Mouse (Mus musculus): ENCODE results near the gene Fancc. TPM values are rescaled to one million over a fixed set of nuclear protein-coding genes. Genes with fewer than 3 reads are reported as not detected.

Gene Fancc
- polyA plus RNA-seq, 1 experiment from 2014 or later = 17.8 TPM

GRCm38 (mm10) chr13:63294359-63295193, 202.5 kb downstream of the Fancc start:
- Histone ChIP-seq H3K27me3 (replicated peaks) (no peaks in the 10 kb centered on the region), H3K36me3 (peaks cover 31% of the 10 kb centered on the region), H3K4me2 (no peak overlapping the region), H3K27ac (peak overlapping the region; percentile 42), H3K4me1 (peaks cover 19% of the 10 kb centered on the region), H3K9ac (no peak overlapping the region), H3K9me3 (no peaks in the 10 kb centered on the region), H3K4me3 (replicated peaks) (no peak overlapping the region)
- peak; percentile 44; the same call in 1 of the 2 replicates for ATAC-seq (ENCODE audit: insufficient read depth, low FRiP score, low read depth)
- WGBS = 43% methylated on average over 15 of the region's 15 CpGs

- Histone ChIP-seq H3K27me3 (replicated peaks) (no peaks in the 10 kb centered on the region), H3K9ac (no peak overlapping the region), H3K4me3 (replicated peaks) (no peak overlapping the region), H3K27ac (peak overlapping the region; percentile 42), H3K4me2 (no peak overlapping the region), H3K9me3 (no peaks in the 10 kb centered on the region), H3K4me1 (peaks cover 21% of the 10 kb centered on the region), H3K36me3 (peaks cover 26% of the 10 kb centered on the region)
- ATAC-seq (ENCODE audit: insufficient read depth, low FRiP score, low read depth) = no peak
- WGBS = 77% methylated on average over 3 of the region's 3 CpGs
Observed at GRCm38 (mm10) chr13:63293647-63294046, 203.4 kb downstream of the Fancc start.

- H3K4me2 ChIP-seq = no peak overlapping the region
- H3K27ac ChIP-seq = no peak overlapping the region
- H3K36me3 ChIP-seq = peaks cover 15% of the 10 kb centered on the region
- 94% methylated on average over 6 of the region's 6 CpGs for WGBS
- no peak overlapping the region for H3K9ac ChIP-seq
- no peaks in the 10 kb centered on the region for H3K27me3 ChIP-seq (replicated peaks)
- peaks cover 23% of the 10 kb centered on the region for H3K4me1 ChIP-seq
- H3K4me3 ChIP-seq (replicated peaks) = no peak overlapping the region
- no peak for ATAC-seq (ENCODE audit: insufficient read depth, low FRiP score, low read depth)
- no peaks in the 10 kb centered on the region for H3K9me3 ChIP-seq
Observed at GRCm38 (mm10) chr13:63291016-63291415, 206.1 kb downstream of the Fancc start.

- Histone ChIP-seq H3K9ac (no peak overlapping the region), H3K4me3 (replicated peaks) (no peak overlapping the region), H3K4me1 (peaks cover 24% of the 10 kb centered on the region), H3K4me2 (no peak overlapping the region), H3K9me3 (no peaks in the 10 kb centered on the region), H3K27me3 (replicated peaks) (no peaks in the 10 kb centered on the region), H3K36me3 (peaks cover 17% of the 10 kb centered on the region), H3K27ac (no peak overlapping the region)
- ATAC-seq (ENCODE audit: insufficient read depth, low FRiP score, low read depth) = no peak
- 86% methylated on average over 4 of the region's 4 CpGs for WGBS
Observed at GRCm38 (mm10) chr13:63290126-63290525, 207.0 kb downstream of the Fancc start.

GRCm38 (mm10) chr13:63289687-63290086, 207.4 kb downstream of the Fancc start:
- no peak overlapping the region for H3K9ac ChIP-seq
- H3K9me3 ChIP-seq = no peaks in the 10 kb centered on the region
- no peak overlapping the region for H3K4me2 ChIP-seq
- H3K36me3 ChIP-seq = peaks cover 22% of the 10 kb centered on the region
- no peaks in the 10 kb centered on the region for H3K27me3 ChIP-seq (replicated peaks)
- no peak overlapping the region for H3K4me3 ChIP-seq (replicated peaks)
- no peak overlapping the region for H3K27ac ChIP-seq
- peaks cover 23% of the 10 kb centered on the region for H3K4me1 ChIP-seq
- 63% methylated on average over 5 of the region's 5 CpGs for WGBS
- ATAC-seq (ENCODE audit: insufficient read depth, low FRiP score, low read depth) = no peak

- no peak for ATAC-seq (ENCODE audit: insufficient read depth, low FRiP score, low read depth)
- Histone ChIP-seq H3K36me3 (peaks cover 22% of the 10 kb centered on the region), H3K27me3 (replicated peaks) (no peaks in the 10 kb centered on the region), H3K27ac (peak overlapping the region; percentile 51; the same call in 1 of the 2 replicates), H3K9ac (no peak overlapping the region), H3K4me2 (no peak overlapping the region), H3K4me1 (0 out of 2 replicates have a peak, but pooled peaks cover 17% of the 10 kb centered on the region), H3K9me3 (no peaks in the 10 kb centered on the region), H3K4me3 (replicated peaks) (no peak overlapping the region)
- WGBS = 50% methylated on average over 4 of the region's 4 CpGs
Observed at GRCm38 (mm10) chr13:63289152-63289551, 207.9 kb downstream of the Fancc start.

- H3K4me1 ChIP-seq = peaks cover 11% of the 10 kb centered on the region; the same call in 1 of the 2 replicates
- no peaks in the 10 kb centered on the region for H3K27me3 ChIP-seq (replicated peaks)
- no peaks in the 10 kb centered on the region for H3K9me3 ChIP-seq
- 76% methylated on average over 11 of the region's 11 CpGs for WGBS
- H3K4me3 ChIP-seq (replicated peaks) = no peak overlapping the region
- H3K36me3 ChIP-seq = peaks cover 35% of the 10 kb centered on the region
- no peak for ATAC-seq (ENCODE audit: insufficient read depth, low FRiP score, low read depth)
- no peak overlapping the region for H3K27ac ChIP-seq
- no peak overlapping the region for H3K9ac ChIP-seq
- H3K4me2 ChIP-seq = no peak overlapping the region
Observed at GRCm38 (mm10) chr13:63286483-63287102, 210.5 kb downstream of the Fancc start.

- H3K4me1 ChIP-seq = peaks cover 21% of the 10 kb centered on the region; the same call in 1 of the 2 replicates
- peaks cover 35% of the 10 kb centered on the region for H3K36me3 ChIP-seq
- H3K27me3 ChIP-seq (replicated peaks) = no peaks in the 10 kb centered on the region
- H3K4me3 ChIP-seq (replicated peaks) = no peak overlapping the region
- H3K27ac ChIP-seq = no peak overlapping the region
- 89% methylated on average over 3 of the region's 3 CpGs for WGBS
- no peaks in the 10 kb centered on the region for H3K9me3 ChIP-seq
- no peak overlapping the region for H3K4me2 ChIP-seq
- no peak overlapping the region for H3K9ac ChIP-seq
- ATAC-seq (ENCODE audit: insufficient read depth, low FRiP score, low read depth) = no peak
Observed at GRCm38 (mm10) chr13:63284748-63285147, 212.3 kb downstream of the Fancc start.

GRCm38 (mm10) chr13:63283236-63283635, 213.8 kb downstream of the Fancc start:
- H3K4me3 ChIP-seq (replicated peaks) = no peak overlapping the region
- no peak overlapping the region for H3K27ac ChIP-seq
- H3K27me3 ChIP-seq (replicated peaks) = no peaks in the 10 kb centered on the region
- H3K4me1 ChIP-seq = peaks cover 33% of the 10 kb centered on the region
- no peak overlapping the region for H3K4me2 ChIP-seq
- peaks cover 29% of the 10 kb centered on the region for H3K36me3 ChIP-seq
- H3K9me3 ChIP-seq = no peaks in the 10 kb centered on the region
- no peak for ATAC-seq (ENCODE audit: insufficient read depth, low FRiP score, low read depth)
- no peak overlapping the region for H3K9ac ChIP-seq

- H3K27ac ChIP-seq = peak overlapping the region; percentile 58
- no peak overlapping the region for H3K9ac ChIP-seq
- no peak for ATAC-seq (ENCODE audit: insufficient read depth, low FRiP score, low read depth)
- H3K27me3 ChIP-seq (replicated peaks) = no peaks in the 10 kb centered on the region
- no peak overlapping the region for H3K4me3 ChIP-seq (replicated peaks)
- peaks cover 44% of the 10 kb centered on the region for H3K4me1 ChIP-seq
- H3K9me3 ChIP-seq = no peaks in the 10 kb centered on the region
- H3K4me2 ChIP-seq = peak overlapping the region; percentile 37; the same call in 1 of the 2 replicates
- peaks cover 25% of the 10 kb centered on the region for H3K36me3 ChIP-seq
- WGBS = 59% methylated on average over 8 of the region's 8 CpGs
Observed at GRCm38 (mm10) chr13:63281206-63281605, 215.9 kb downstream of the Fancc start.

- H3K4me2 ChIP-seq = peak overlapping the region; percentile 37
- H3K27me3 ChIP-seq (replicated peaks) = no peaks in the 10 kb centered on the region
- peak overlapping the region; percentile 58 for H3K27ac ChIP-seq
- H3K9ac ChIP-seq = no peak overlapping the region
- no peaks in the 10 kb centered on the region for H3K9me3 ChIP-seq
- no peak; the same call in 1 of the 2 replicates for ATAC-seq (ENCODE audit: insufficient read depth, low FRiP score, low read depth)
- H3K4me1 ChIP-seq = peaks cover 41% of the 10 kb centered on the region
- WGBS = 17% methylated on average over 3 of the region's 3 CpGs
- no peak overlapping the region for H3K4me3 ChIP-seq (replicated peaks)
- H3K36me3 ChIP-seq = peaks cover 20% of the 10 kb centered on the region
Observed at GRCm38 (mm10) chr13:63280344-63280743, 216.7 kb downstream of the Fancc start.

GRCm38 (mm10) chr13:63279807-63280206, 217.3 kb downstream of the Fancc start:
- Histone ChIP-seq H3K9me3 (no peaks in the 10 kb centered on the region), H3K4me3 (replicated peaks) (peak overlapping the region; percentile 26), H3K9ac (0 out of 2 replicates have a peak overlapping the region, but pooled peaks have one; percentile 16), H3K27me3 (replicated peaks) (no peaks in the 10 kb centered on the region), H3K27ac (peak overlapping the region; percentile 86), H3K4me2 (peak overlapping the region; percentile 50), H3K36me3 (peaks cover 15% of the 10 kb centered on the region), H3K4me1 (peaks cover 41% of the 10 kb centered on the region)
- ATAC-seq (ENCODE audit: insufficient read depth, low FRiP score, low read depth) = no peak
- WGBS = 36% methylated on average over 8 of the region's 8 CpGs
